Mouse (Mus musculus): ENCODE results near the gene E130114P18Rik. TPM values are rescaled to one million over a fixed set of nuclear protein-coding genes. Genes with fewer than 3 reads are reported as not detected.

The E130114P18Rik gene
- polyA plus RNA-seq, 1 experiment, result not detected

- no peaks in the 10 kb centered on the region for H3K36me3 ChIP-seq (replicated peaks; ENCODE audit: low read length)
- no peak for TF ChIP-seq GATA1 (IDR thresholded peaks at IDR 0.05; ENCODE audit: borderline replicate concordance, low read length)
- no peak for TF ChIP-seq FLI1 (IDR thresholded peaks at IDR 0.05; ENCODE audit: low read length)
- H3K4me1 ChIP-seq, result no peaks in the 10 kb centered on the region
- H3K4me3 ChIP-seq (replicated peaks), result no peak overlapping the region
- no peaks in the 10 kb centered on the region for H3K9me3 ChIP-seq
- H3K27me3 ChIP-seq (replicated peaks), result no peaks in the 10 kb centered on the region
Observed at GRCm38 (mm10) chr4:97564199-97564598, 213.7 kb downstream of the E130114P18Rik start.

- no peaks in the 10 kb centered on the region for H3K36me3 ChIP-seq (replicated peaks; ENCODE audit: low read length)
- H3K4me3 ChIP-seq (replicated peaks), result no peak overlapping the region
- no peaks in the 10 kb centered on the region for H3K27me3 ChIP-seq (replicated peaks)
- TF ChIP-seq FLI1 (IDR thresholded peaks at IDR 0.05; ENCODE audit: low read length) (no peak), GATA1 (IDR thresholded peaks at IDR 0.05; ENCODE audit: borderline replicate concordance, low read length) (no peak)
- peaks cover under 1% of the 10 kb centered on the region; the same call in 1 of the 2 replicates for H3K9me3 ChIP-seq
- H3K4me1 ChIP-seq, result no peaks in the 10 kb centered on the region
Observed at GRCm38 (mm10) chr4:97557585-97557984, 220.3 kb downstream of the E130114P18Rik start.

- no peaks in the 10 kb centered on the region for H3K9me3 ChIP-seq
Observed at GRCm38 (mm10) chr4:97544016-97544415, 233.9 kb downstream of the E130114P18Rik start.

GRCm38 (mm10) chr4:97532072-97532471 is 245.8 kb downstream of the E130114P18Rik start:
- no peaks in the 10 kb centered on the region for H3K27me3 ChIP-seq (replicated peaks)
- no peak overlapping the region for H3K4me3 ChIP-seq (replicated peaks)
- TF ChIP-seq FLI1 (IDR thresholded peaks at IDR 0.05; ENCODE audit: low read length) (no peak), GATA1 (IDR thresholded peaks at IDR 0.05; ENCODE audit: borderline replicate concordance, low read length) (no peak)
- H3K9me3 ChIP-seq, result no peaks in the 10 kb centered on the region
- no peaks in the 10 kb centered on the region for H3K36me3 ChIP-seq (replicated peaks; ENCODE audit: low read length)
- no peaks in the 10 kb centered on the region for H3K4me1 ChIP-seq

More at GRCm38 (mm10) chr4:97544016-97544415, 233.9 kb downstream of the E130114P18Rik start:
- no peaks in the 10 kb centered on the region for H3K36me3 ChIP-seq (replicated peaks; ENCODE audit: low read length)
- H3K4me3 ChIP-seq (replicated peaks), result no peak overlapping the region
- no peaks in the 10 kb centered on the region for H3K27me3 ChIP-seq (replicated peaks)
- H3K4me1 ChIP-seq, result peaks cover 10% of the 10 kb centered on the region
- TF ChIP-seq FLI1 (IDR thresholded peaks at IDR 0.05; ENCODE audit: low read length), result no peak
- no peak for TF ChIP-seq GATA1 (IDR thresholded peaks at IDR 0.05; ENCODE audit: borderline replicate concordance, low read length)

GRCm38 (mm10) chr4:97528517-97528916 is 249.4 kb downstream of the E130114P18Rik start:
- Histone ChIP-seq H3K27me3 (replicated peaks) (no peaks in the 10 kb centered on the region), H3K4me3 (replicated peaks) (no peak overlapping the region), H3K36me3 (replicated peaks; ENCODE audit: low read length) (no peaks in the 10 kb centered on the region), H3K4me1 (no peaks in the 10 kb centered on the region), H3K9me3 (no peaks in the 10 kb centered on the region)
- TF ChIP-seq GATA1 (IDR thresholded peaks at IDR 0.05; ENCODE audit: borderline replicate concordance, low read length), result no peak
- no peak for TF ChIP-seq FLI1 (IDR thresholded peaks at IDR 0.05; ENCODE audit: low read length)

Other genes starting within 250 kb of the E130114P18Rik start
- 0.02 TPM in 1 of 2 replicates, not detected in the other for gene Nfia, start 5.3 kb downstream of the E130114P18Rik start, polyA plus RNA-seq (2012; ENCODE audit: insufficient read depth, low replicate concordance)